Mouse (Mus musculus) lung, postnatal 0 days (tissue): ENCODE results near the gene Arl4a. TPM values are rescaled to one million over a fixed set of nuclear protein-coding genes. Genes with fewer than 3 reads are reported as not detected.

Source experiments
- ATAC-seq: fragments of 200-750 bp; cut with Nextera tagmentation; 2 replicates; pipeline ENCODE4 v1.8.0; 2017; ENCODE audit warnings: moderate library complexity
- DNase-seq: peaks from one replicate; pipeline ENCODE4 v3.0.0-alpha.2; 2016; ENCODE audit warnings: low spot score
- H3K27ac ChIP-seq: fragments of 300-500 bp; sonication (generic); 2 replicates; pipeline ENCODE4 v1.5.1; 2014; ENCODE audit warnings: antibody characterized with exemption, mild to moderate bottlenecking, low read length, mixed read lengths
- H3K27me3 ChIP-seq: fragments of 300-500 bp; sonication (generic); replicated peaks from 2 replicates; pipeline ENCODE4 v1.6.1; 2014; ENCODE audit warnings: low read length, mixed read lengths; ENCODE audit not compliant: insufficient read depth
- H3K36me3 ChIP-seq: fragments of 300-500 bp; sonication (generic); 2 replicates; pipeline ENCODE4 v1.6.1; 2014; ENCODE audit warnings: low read length, mixed read lengths; ENCODE audit not compliant: insufficient read depth
- H3K4me1 ChIP-seq: fragments of 300-500 bp; sonication (generic); 2 replicates; pipeline ENCODE4 v1.6.1; 2014; ENCODE audit warnings: antibody characterized with exemption, low read depth, low read length, mixed read lengths; ENCODE audit not compliant: insufficient read depth
- H3K4me2 ChIP-seq: fragments of 300-500 bp; sonication (generic); replicated peaks from 2 replicates; pipeline ENCODE4 v1.6.1; 2014; ENCODE audit warnings: low read depth, mild to moderate bottlenecking, low read length, moderate library complexity, mixed read lengths
- H3K4me3 ChIP-seq: fragments of 300-500 bp; sonication (generic); 2 replicates; pipeline ENCODE4 v1.5.1; 2014; ENCODE audit warnings: low read depth, low read length
- H3K9ac ChIP-seq: fragments of 300-500 bp; sonication (generic); replicated peaks from 2 replicates; pipeline ENCODE4 v1.6.1; 2014; ENCODE audit warnings: low read depth, mild to moderate bottlenecking
- H3K9me3 ChIP-seq: fragments of 300-500 bp; sonication (generic); 2 replicates; pipeline ENCODE4 v1.6.1; 2016; ENCODE audit warnings: low read length, mixed read lengths
- CTCF ChIP-seq: IDR thresholded peaks from 2 replicates; pipeline ENCODE4 v1.5.1; 2016; ENCODE audit warnings: antibody characterized with exemption, mild to moderate bottlenecking
- EP300 ChIP-seq: IDR thresholded peaks from 2 replicates; pipeline ENCODE4 v1.6.1; 2016; ENCODE audit warnings: antibody characterized with exemption, mild to moderate bottlenecking, control low read depth
- WGBS: fragments of 180-500 bp; shearing (Covaris S2); extraction: QIAGEN DNeasy Blood & Tissue Kit; methylation state at CpG from one replicate; pipeline ENCODE4 v1.1.7; 2014; 5-methylcytosine and 5-hydroxymethylcytosine counted together
- polyA plus RNA-seq: library from polyadenylated mRNA; unstranded; fragments of >200 nt; fragmentation: Nextera tagmentation; extraction: Ambion mirVana; gene quantifications from 2 replicates; pipeline ENCODE4 v1.2.1, GENCODE M21; 2015

The Arl4a gene
- polyA plus RNA-seq, 1 experiment from 2014 or later, result 48.7 TPM

- H3K9ac ChIP-seq, result no peak overlapping the region
- H3K4me2 ChIP-seq, result no peak overlapping the region
- no peak overlapping the region for H3K4me3 ChIP-seq
- TF ChIP-seq CTCF (no peak), EP300 (no peak)
- H3K9me3 ChIP-seq, result 0 out of 2 replicates have a peak, but pooled peaks cover 2% of the 10 kb centered on the region
- H3K27ac ChIP-seq, result no peak overlapping the region
- no peak for DNase-seq
- WGBS, result 74% methylated on average over 3 of the region's 3 CpGs
- no peaks in the 10 kb centered on the region for H3K36me3 ChIP-seq
- no peaks in the 10 kb centered on the region for H3K27me3 ChIP-seq
- no peak for ATAC-seq
- H3K4me1 ChIP-seq, result no peaks in the 10 kb centered on the region
Observed at GRCm38 (mm10) chr12:40027846-40028245, 10.0 kb downstream of the Arl4a start.

- Histone ChIP-seq H3K9ac (no peak overlapping the region), H3K9me3 (0 out of 2 replicates have a peak, but pooled peaks cover 2% of the 10 kb centered on the region), H3K27me3 (no peaks in the 10 kb centered on the region), H3K27ac (no peak overlapping the region), H3K4me1 (no peaks in the 10 kb centered on the region), H3K4me2 (no peak overlapping the region), H3K4me3 (no peak overlapping the region), H3K36me3 (no peaks in the 10 kb centered on the region)
- WGBS, result 62% methylated on average over 3 of the region's 3 CpGs
- no peak for ATAC-seq
- TF ChIP-seq EP300, result no peak
- no peak for TF ChIP-seq CTCF
- DNase-seq, result no peak
Observed at GRCm38 (mm10) chr12:40027444-40027843, 10.4 kb downstream of the Arl4a start.

GRCm38 (mm10) chr12:40023918-40024317 lies 13.9 kb downstream of the Arl4a start:
- no peak for ATAC-seq
- Histone ChIP-seq H3K4me2 (no peak overlapping the region), H3K9ac (no peak overlapping the region), H3K4me3 (no peak overlapping the region), H3K4me1 (no peaks in the 10 kb centered on the region), H3K27me3 (no peaks in the 10 kb centered on the region), H3K27ac (no peak overlapping the region), H3K36me3 (no peaks in the 10 kb centered on the region), H3K9me3 (no peaks in the 10 kb centered on the region)
- TF ChIP-seq EP300, result no peak
- no peak for TF ChIP-seq CTCF
- 36% methylated on average over 2 of the region's 2 CpGs for WGBS
- no peak for DNase-seq

DNA sequence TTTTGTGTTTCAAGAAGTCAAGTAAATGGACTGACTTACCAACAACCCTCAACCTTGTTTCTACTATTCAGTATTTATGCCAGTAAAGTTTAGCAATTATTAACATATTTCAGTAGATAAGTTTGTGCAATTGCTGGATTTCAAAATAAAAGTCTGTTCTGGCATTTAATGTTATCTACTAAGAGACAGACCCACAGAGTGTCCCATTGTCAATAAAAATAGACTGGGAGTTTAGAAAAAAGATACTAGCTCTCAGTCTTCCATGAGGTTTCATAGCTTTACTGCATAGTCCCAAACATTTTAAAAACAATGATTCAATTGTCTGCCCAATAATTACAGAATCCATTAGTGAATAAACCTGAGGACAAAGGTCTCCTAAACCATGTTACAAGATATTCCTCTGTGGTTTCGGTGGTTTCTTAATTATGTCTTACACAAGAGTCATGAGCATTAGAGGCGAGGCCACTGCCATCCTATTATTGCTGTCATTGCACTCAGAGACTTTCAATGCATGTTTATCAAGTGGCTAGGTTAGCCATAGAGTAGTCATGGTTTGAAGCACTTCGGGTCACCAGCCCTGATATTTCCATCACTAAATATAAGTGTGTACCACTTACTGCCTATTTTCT lies 14.7 kb downstream of the Arl4a start:
- H3K27ac ChIP-seq, result no peak overlapping the region
- H3K4me3 ChIP-seq, result no peak overlapping the region
- no peak for DNase-seq
- TF ChIP-seq CTCF (no peak), EP300 (0 out of 2 replicates have a peak, but pooled peaks have one; percentile 15)
- H3K4me2 ChIP-seq, result no peak overlapping the region
- WGBS, result 76% methylated on average over 3 of the region's 3 CpGs
- no peaks in the 10 kb centered on the region for H3K27me3 ChIP-seq
- no peaks in the 10 kb centered on the region for H3K9me3 ChIP-seq
- no peak overlapping the region for H3K9ac ChIP-seq
- ATAC-seq, result no peak
- no peaks in the 10 kb centered on the region for H3K36me3 ChIP-seq
- H3K4me1 ChIP-seq, result no peaks in the 10 kb centered on the region

DNA sequence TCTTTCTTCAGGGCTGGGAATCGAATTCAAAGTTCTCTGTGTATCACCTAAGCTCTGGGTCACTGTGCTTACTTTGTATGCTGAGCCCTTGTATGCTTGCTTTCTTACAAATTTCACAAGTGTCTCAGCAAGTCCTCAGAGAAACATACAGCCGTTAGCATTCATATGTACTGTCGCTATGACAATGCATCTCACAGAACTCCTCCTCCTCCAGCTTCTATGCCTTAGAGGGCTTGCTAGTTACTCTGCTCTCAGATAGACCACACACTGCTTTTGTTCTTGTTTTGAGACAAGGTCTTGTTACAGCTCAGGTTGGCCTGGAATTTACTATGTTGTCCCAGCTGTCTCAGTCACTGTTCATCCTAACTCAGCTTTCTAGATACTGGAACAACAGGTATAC lies 15.5 kb downstream of the Arl4a start:
- H3K4me3 ChIP-seq, result no peak overlapping the region
- 77% methylated on average over 3 of the region's 3 CpGs for WGBS
- TF ChIP-seq CTCF (no peak), EP300 (no peak)
- no peaks in the 10 kb centered on the region for H3K4me1 ChIP-seq
- H3K27me3 ChIP-seq, result no peaks in the 10 kb centered on the region
- DNase-seq (no peak), ATAC-seq (no peak)
- no peaks in the 10 kb centered on the region for H3K9me3 ChIP-seq
- no peak overlapping the region for H3K9ac ChIP-seq
- H3K4me2 ChIP-seq, result no peak overlapping the region
- no peak overlapping the region for H3K27ac ChIP-seq
- no peaks in the 10 kb centered on the region for H3K36me3 ChIP-seq

DNA sequence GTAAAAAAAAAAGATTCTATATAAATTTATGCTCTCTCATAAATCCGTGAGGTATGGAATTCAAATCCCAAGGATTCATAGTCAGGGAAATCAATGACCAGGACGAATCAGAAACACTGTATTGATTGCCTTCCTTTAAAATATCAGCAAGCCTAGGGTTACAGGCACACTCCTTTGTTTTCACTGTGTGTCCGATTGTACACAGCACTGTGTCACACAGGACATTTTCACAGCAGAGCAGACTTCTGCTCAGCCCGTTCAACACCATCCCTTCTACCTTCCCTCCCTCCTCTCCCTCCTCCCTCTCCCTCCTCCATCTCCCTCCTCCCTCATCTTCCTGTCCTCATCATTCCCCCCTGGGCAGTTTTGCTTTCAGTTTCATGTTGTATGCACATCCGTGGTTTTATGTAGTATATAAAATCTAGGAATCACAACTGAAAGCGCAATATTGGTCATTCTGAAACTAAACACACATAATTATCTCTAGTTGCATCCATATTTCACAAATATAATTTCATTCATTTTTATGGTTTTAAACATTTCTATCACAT lies 19.8 kb downstream of the Arl4a start:
- Histone ChIP-seq H3K4me3 (no peak overlapping the region), H3K9me3 (no peaks in the 10 kb centered on the region), H3K27ac (no peak overlapping the region), H3K9ac (no peak overlapping the region), H3K36me3 (no peaks in the 10 kb centered on the region), H3K4me1 (no peaks in the 10 kb centered on the region), H3K27me3 (no peaks in the 10 kb centered on the region), H3K4me2 (peak overlapping the region; percentile 19; the same call in 1 of the 2 replicates)
- WGBS, result 54% methylated on average over 6 of the region's 6 CpGs
- TF ChIP-seq EP300, result no peak
- no peak for TF ChIP-seq CTCF
- ATAC-seq, result no peak
- DNase-seq, result no peak
